Mouse (Mus musculus): ENCODE measurements at regions not wholly inside any gene's neighbourhood (a gene's known extent, or its start where the extent isn't known, plus 50 kb on each side); places are given as distances from the start of the nearest gene placed in this dataset.

- Histone ChIP-seq H3K9me3 (ENCODE audit: control insufficient read depth, low read length) (no peaks in the 10 kb centered on the region), H3K4me1 (replicated peaks; ENCODE audit: control insufficient read depth in 2 of 2, insufficient read depth in 2 of 2, low read length in 1 of 2) (peaks cover 0 to 2% of the 10 kb centered on the region in 2 experiments; a peak in 1 of 4 replicates), H3K4me3 (ENCODE audit: insufficient read depth in 1 of 2, low read depth in 2 of 2, low read length in 2 of 2) (no peak overlapping the region), H3K27ac (no peak overlapping the region), H3K4me2 (ENCODE audit: low read depth) (no peak overlapping the region), H3K9ac (replicated peaks) (no peak overlapping the region), H3K36me3 (replicated peaks; ENCODE audit: control insufficient read depth, insufficient read depth, low read depth) (no peaks in the 10 kb centered on the region), H3K27me3 (ENCODE audit: control insufficient read depth, insufficient read depth, low read length) (no peaks in the 10 kb centered on the region)
- DNase-seq (ENCODE audit: low read depth in 3 of 3, low spot score in 3 of 3) (no peak), ATAC-seq (ENCODE audit: insufficient read depth) (no peak)
- no peak for TF ChIP-seq EP300 (IDR thresholded peaks at IDR 0.05; ENCODE audit: low read depth)
- no peak for TF ChIP-seq CTCF (IDR thresholded peaks at IDR 0.05; ENCODE audit: low read depth)
- WGBS (ENCODE audit: insufficient replicate concordance): 26% methylated on average over 7 of the region's 7 CpGs
Observed at GRCm38 (mm10) chr13:97372348-97372747, 131.4 kb downstream of the Enc1 start.

GRCm38 (mm10) chr13:97371200-97371599 lies 130.3 kb downstream of the Enc1 start:
- peaks cover 0 to under 1% of the 10 kb centered on the region in 2 experiments; a peak in 1 of 4 replicates for H3K4me1 ChIP-seq (replicated peaks; ENCODE audit: control insufficient read depth in 2 of 2, insufficient read depth in 2 of 2, low read length in 1 of 2)
- no peak for DNase-seq (ENCODE audit: low read depth in 3 of 3, low spot score in 3 of 3)
- no peak overlapping the region for H3K4me2 ChIP-seq (ENCODE audit: low read depth)
- H3K4me3 ChIP-seq (ENCODE audit: insufficient read depth in 1 of 2, low read depth in 2 of 2, low read length in 2 of 2): no peak overlapping the region
- no peaks in the 10 kb centered on the region for H3K27me3 ChIP-seq (ENCODE audit: control insufficient read depth, insufficient read depth, low read length)
- WGBS (ENCODE audit: insufficient replicate concordance): 53% methylated on average over 3 of the region's 3 CpGs
- no peak for ATAC-seq (ENCODE audit: insufficient read depth)
- H3K36me3 ChIP-seq (replicated peaks; ENCODE audit: control insufficient read depth, insufficient read depth, low read depth): no peaks in the 10 kb centered on the region
- no peaks in the 10 kb centered on the region for H3K9me3 ChIP-seq (ENCODE audit: control insufficient read depth, low read length)
- H3K27ac ChIP-seq: no peak overlapping the region
- TF ChIP-seq CTCF (IDR thresholded peaks at IDR 0.05; ENCODE audit: low read depth) (no peak), EP300 (IDR thresholded peaks at IDR 0.05; ENCODE audit: low read depth) (no peak)
- no peak overlapping the region for H3K9ac ChIP-seq (replicated peaks)

- no peak overlapping the region for H3K27ac ChIP-seq
- no peaks in the 10 kb centered on the region for H3K36me3 ChIP-seq (replicated peaks; ENCODE audit: control insufficient read depth, insufficient read depth, low read depth)
- H3K4me3 ChIP-seq (ENCODE audit: insufficient read depth in 1 of 2, low read depth in 2 of 2, low read length in 2 of 2): no peak overlapping the region
- H3K27me3 ChIP-seq (ENCODE audit: control insufficient read depth, insufficient read depth, low read length): no peaks in the 10 kb centered on the region; the same call in 1 of the 2 replicates
- no peak overlapping the region for H3K9ac ChIP-seq (replicated peaks)
- TF ChIP-seq CTCF (IDR thresholded peaks at IDR 0.05; ENCODE audit: low read depth) (no peak), EP300 (IDR thresholded peaks at IDR 0.05; ENCODE audit: low read depth) (no peak)
- no peak overlapping the region for H3K4me2 ChIP-seq (ENCODE audit: low read depth)
- DNase-seq (ENCODE audit: low read depth in 3 of 3, low spot score in 3 of 3) (no peak), ATAC-seq (ENCODE audit: insufficient read depth) (no peak)
- no peaks in the 10 kb centered on the region for H3K9me3 ChIP-seq (ENCODE audit: control insufficient read depth, low read length)
- whole genome bisulfite sequencing (ENCODE audit: insufficient replicate concordance): 70% methylated on average over 8 of the region's 8 CpGs
- H3K4me1 ChIP-seq (replicated peaks; ENCODE audit: control insufficient read depth in 2 of 2, insufficient read depth in 2 of 2, low read length in 1 of 2): no peaks in the 10 kb centered on the region
Observed at GRCm38 (mm10) chr13:97366723-97367122, 125.8 kb downstream of the Enc1 start.

DNA sequence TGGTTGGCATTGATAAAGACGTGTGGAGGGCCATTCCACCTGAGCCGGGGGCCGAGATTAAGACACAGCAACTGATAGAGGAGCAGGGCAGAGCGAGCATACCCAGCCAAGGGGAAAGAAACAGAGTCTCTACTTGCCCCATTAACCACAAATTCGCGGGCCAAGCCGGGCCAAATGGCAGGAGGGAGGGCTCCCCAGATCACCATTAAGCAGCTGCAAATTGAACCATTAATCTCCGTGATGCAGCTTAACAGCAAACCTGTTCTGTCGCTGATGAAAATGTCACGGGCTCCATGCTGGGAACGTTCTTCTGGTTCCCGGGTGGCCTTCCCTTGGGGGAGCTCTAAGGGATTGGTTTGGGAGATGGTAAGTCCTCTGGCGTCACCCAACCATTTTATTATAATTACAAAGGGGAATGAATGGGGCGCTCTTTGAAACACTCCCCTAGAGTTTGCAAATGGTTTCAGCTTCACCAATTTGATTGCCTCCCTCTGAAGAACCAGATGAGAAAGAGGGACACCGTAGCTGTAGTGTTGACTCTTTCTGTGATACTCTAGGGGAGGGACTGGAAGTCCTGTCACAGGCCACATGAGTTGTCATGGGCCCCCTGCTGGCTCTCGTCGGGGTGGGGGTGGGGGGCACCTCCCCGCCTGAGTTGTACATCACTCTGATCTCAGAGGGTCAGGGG lies 124.8 kb downstream of the Enc1 start:
- 22% methylated on average over 18 of the region's 18 CpGs for WGBS (ENCODE audit: insufficient replicate concordance)
- DNase-seq (ENCODE audit: low read depth in 3 of 3, low spot score in 3 of 3): no peak

DNA sequence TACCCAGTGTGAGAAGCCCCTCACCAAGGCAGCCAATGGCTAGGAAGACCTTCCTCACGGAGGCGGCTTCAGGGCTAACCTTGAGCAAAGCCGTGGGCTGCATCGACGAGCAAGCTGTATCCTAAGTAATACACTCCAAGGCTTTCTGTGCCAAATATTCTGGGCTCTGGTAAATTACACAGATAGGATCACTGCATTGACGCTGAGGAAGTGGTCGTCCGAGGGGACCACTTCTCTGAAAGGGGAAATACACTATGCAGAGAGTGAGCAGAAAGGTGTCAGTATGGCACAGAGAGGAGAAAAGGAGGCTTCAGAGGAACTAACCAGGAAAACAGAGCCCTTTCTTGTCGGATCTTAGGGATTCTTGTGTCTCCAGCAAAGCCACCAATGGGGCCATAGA lies 124.1 kb downstream of the Enc1 start:
- Histone ChIP-seq H3K9me3 (ENCODE audit: control insufficient read depth, low read length) (no peaks in the 10 kb centered on the region), H3K4me3 (ENCODE audit: insufficient read depth in 1 of 2, low read depth in 2 of 2, low read length in 2 of 2) (no peak overlapping the region), H3K4me1 (replicated peaks; ENCODE audit: control insufficient read depth in 2 of 2, insufficient read depth in 2 of 2, low read length in 1 of 2) (no peaks in the 10 kb centered on the region), H3K27ac (no peak overlapping the region), H3K9ac (replicated peaks) (no peak overlapping the region), H3K36me3 (replicated peaks; ENCODE audit: control insufficient read depth, insufficient read depth, low read depth) (no peaks in the 10 kb centered on the region), H3K4me2 (ENCODE audit: low read depth) (no peak overlapping the region), H3K27me3 (ENCODE audit: control insufficient read depth, insufficient read depth, low read length) (no peaks in the 10 kb centered on the region; the same call in 1 of the 2 replicates)
- ATAC-seq (ENCODE audit: insufficient read depth): no peak
- 30% methylated on average over 9 of the region's 9 CpGs for WGBS (ENCODE audit: insufficient replicate concordance)
- no peak for DNase-seq (ENCODE audit: low read depth in 3 of 3, low spot score in 3 of 3)
- TF ChIP-seq EP300 (IDR thresholded peaks at IDR 0.05; ENCODE audit: low read depth): no peak
- no peak for TF ChIP-seq CTCF (IDR thresholded peaks at IDR 0.05; ENCODE audit: low read depth)

More for the DNA sequence above, 124.8 kb downstream of the Enc1 start:
- no peak overlapping the region for H3K4me2 ChIP-seq (ENCODE audit: low read depth)
- TF ChIP-seq EP300 (IDR thresholded peaks at IDR 0.05; ENCODE audit: low read depth): no peak
- TF ChIP-seq CTCF (IDR thresholded peaks at IDR 0.05; ENCODE audit: low read depth): no peak
- no peaks in the 10 kb centered on the region for H3K4me1 ChIP-seq (replicated peaks; ENCODE audit: control insufficient read depth in 2 of 2, insufficient read depth in 2 of 2, low read length in 1 of 2)
- no peak overlapping the region for H3K27ac ChIP-seq
- ATAC-seq (ENCODE audit: insufficient read depth): no peak
- H3K36me3 ChIP-seq (replicated peaks; ENCODE audit: control insufficient read depth, insufficient read depth, low read depth): no peaks in the 10 kb centered on the region
- no peaks in the 10 kb centered on the region for H3K9me3 ChIP-seq (ENCODE audit: control insufficient read depth, low read length)
- no peaks in the 10 kb centered on the region; the same call in 1 of the 2 replicates for H3K27me3 ChIP-seq (ENCODE audit: control insufficient read depth, insufficient read depth, low read length)
- no peak overlapping the region for H3K9ac ChIP-seq (replicated peaks)
- H3K4me3 ChIP-seq (ENCODE audit: insufficient read depth in 1 of 2, low read depth in 2 of 2, low read length in 2 of 2): no peak overlapping the region

All from liver, embryonic 14.5 days (tissue).